Comparison of ENCODE assay signal across 10 mouse cellular contexts in genomic region chr17:64480607-64481038, GRCm38 (mm10).
DNase-seq lines count a peak whose midpoint lies in the region; ATAC-seq and TF ChIP-seq lines count a peak whose summit lies in the region.
"Had no signal": no experiment of that assay in that cellular context is flagged by ENCODE, and none has a peak within 500 bp of the region (broad histone marks: within the 10 kb centered on the region; RNA-seq: fewer than 3 reads in every experiment).

No protein-coding gene starts in this region.

- intact Hi-C loops in gastrocnemius, adult 2 months (cut with DNase I): no loop called here
- intact Hi-C loops in gastrocnemius, postnatal 14 days (cut with DNase I; ENCODE audit: low total_unique reads): no loop called here

- H3K4me3 ChIP-seq in gastrocnemius, adult 2 months: no peak overlapping the region
- H3K4me3 ChIP-seq in forebrain, embryonic 15.5 days: no peak overlapping the region
- H3K4me3 ChIP-seq in liver, embryonic 16.5 days (ENCODE audit: low read depth, low read length): no peak overlapping the region
- H3K4me3 ChIP-seq: megakaryocyte, embryonic 14.5 days had no signal

- H3K27ac ChIP-seq in gastrocnemius, adult 2 months: no peak overlapping the region
- no peak overlapping the region for H3K27ac ChIP-seq in forebrain, embryonic 15.5 days (replicated peaks)
- no peak overlapping the region for H3K27ac ChIP-seq in liver, embryonic 16.5 days (ENCODE audit: low read length)

- peaks cover 15% of the 10 kb centered on the region; the same call in 1 of the 2 replicates for H3K4me1 ChIP-seq in forebrain, embryonic 15.5 days
- H3K4me1 ChIP-seq in liver, embryonic 16.5 days (ENCODE audit: control insufficient read depth, low read depth, low read length): no peaks in the 10 kb centered on the region; the same call in 1 of the 2 replicates
- H3K4me1 ChIP-seq: megakaryocyte, embryonic 14.5 days had no signal

- H3K4me2 ChIP-seq in forebrain, embryonic 15.5 days (replicated peaks): no peak overlapping the region
- no peak overlapping the region for H3K4me2 ChIP-seq in liver, embryonic 16.5 days (ENCODE audit: low read depth, low read length)

- no peak for TF ChIP-seq CTCF in gastrocnemius, adult 2 months (IDR thresholded peaks at IDR 0.05)

- H3K36me3 ChIP-seq in forebrain, embryonic 15.5 days: no peaks in the 10 kb centered on the region
- no peaks in the 10 kb centered on the region for H3K36me3 ChIP-seq in liver, embryonic 16.5 days (ENCODE audit: control insufficient read depth, insufficient read depth)

- H3K9ac ChIP-seq in forebrain, embryonic 15.5 days (replicated peaks): no peak overlapping the region
- no peak overlapping the region for H3K9ac ChIP-seq in liver, embryonic 16.5 days (ENCODE audit: low read depth, low read length)

- 10% methylated on average over 1 of the region's 1 CpGs for WGBS in forebrain, embryonic 15.5 days
- WGBS in liver, embryonic 16.5 days (ENCODE audit: insufficient replicate concordance): 13% methylated on average over 1 of the region's 1 CpGs

- DNase-seq in gastrocnemius, adult 2 months: peak; percentile 37
- no peak for DNase-seq in gastrocnemius, postnatal 14 days
- DNase-seq in MN1 (ENCODE audit: low spot score): peak; percentile 76
- no peak for DNase-seq in layer of hippocampus, adult 8-10 months (ENCODE audit: low spot score in 2 of 2)
- DNase-seq in spleen, postnatal 10 days (ENCODE audit: low spot score in 2 of 2): no peak
- DNase-seq in left cerebral cortex, adult 8-10 months (ENCODE audit: low spot score in 2 of 2): no peak

- no peaks in the 10 kb centered on the region for H3K27me3 ChIP-seq in forebrain, embryonic 15.5 days
- no peaks in the 10 kb centered on the region for H3K27me3 ChIP-seq in liver, embryonic 16.5 days (ENCODE audit: control insufficient read depth, insufficient read depth, low read depth, low read length)
- H3K27me3 ChIP-seq: megakaryocyte, embryonic 14.5 days had no signal

- peak; percentile 64; the same call in 1 of the 2 replicates for ATAC-seq in forebrain, embryonic 15.5 days (replicated peaks)
- peak; percentile 74 for ATAC-seq in liver, embryonic 16.5 days (ENCODE audit: low read depth)
- ATAC-seq: CD4-positive, CD25-positive, alpha-beta regulatory T cell, adult 4 months had no signal

- H3K9me3 ChIP-seq in forebrain, embryonic 15.5 days: no peaks in the 10 kb centered on the region
- no peaks in the 10 kb centered on the region for H3K9me3 ChIP-seq in liver, embryonic 16.5 days (replicated peaks; ENCODE audit: control insufficient read depth, low read length)

Comparison
In these comparisons a context has a peak if more than half of its experiments do, and no peak if none do; other contexts are left out.
1. DNase-seq: peak in gastrocnemius, adult 2 months (single experiment) and MN1 (single experiment); none in gastrocnemius, postnatal 14 days (single experiment), layer of hippocampus, adult 8-10 months (0 of 2), spleen, postnatal 10 days (0 of 2) and left cerebral cortex, adult 8-10 months (0 of 2).